Mouse (Mus musculus) mouse embryonic stem cell (cell line): Measurements from ENCODE around the gene Cenpa.

Source experiments
- in situ Hi-C, 2 experiments: fragments of 300-500 bp; cut with MboI; formaldehyde crosslinking; loops; 1 replicate in 1 of 2; 3 replicates in 1 of 2; pipeline ENCODE4 v1.14.3; 2019 to 2020; ENCODE audit warnings: low sequenced_read_pairs in 2 of 2, low pct_unique_long_range_greater_than_20kb in 1 of 2, mixed read lengths in 1 of 2; ENCODE audit not compliant: unreplicated experiment in 1 of 2

Cenpa gene

GRCm38 (mm10) chr5:30638041-30638440 lies 28.5 kb upstream of the Cenpa start:
- in situ Hi-C loops: loop anchor here (5.0 kb wide), 1 partner anchor 121 kb away; no protein-coding TSS in a partner anchor

GRCm38 (mm10) chr5:30643477-30644179 lies 22.9 kb upstream of the Cenpa start:
- in situ Hi-C loops: no loop called here

GRCm38 (mm10) chr5:30646036-30646435 lies 20.5 kb upstream of the Cenpa start:
- in situ Hi-C loops: no loop called here

- in situ Hi-C loops: no loop called here
Measured at GRCm38 (mm10) chr5:30647396-30647795, 19.2 kb upstream of the Cenpa start.

GRCm38 (mm10) chr5:30647815-30648560 lies 18.6 kb upstream of the Cenpa start, which contains the start of gene Slc35f6:
Gene Slc35f6 (plus strand): TSS chr5:30647933.
- in situ Hi-C loops: no loop called here

GRCm38 (mm10) chr5:30649558-30649957 lies 17.0 kb upstream of the Cenpa start:
- in situ Hi-C loops: no loop called here

- in situ Hi-C loops: no loop called here
Measured at GRCm38 (mm10) chr5:30650756-30651155, 15.8 kb upstream of the Cenpa start.

GRCm38 (mm10) chr5:30651554-30651953 lies 15.0 kb upstream of the Cenpa start:
- in situ Hi-C loops: no loop called here

GRCm38 (mm10) chr5:30653246-30653645 lies 13.3 kb upstream of the Cenpa start:
- in situ Hi-C loops: no loop called here

- in situ Hi-C loops: no loop called here
Measured at GRCm38 (mm10) chr5:30655042-30655441, 11.5 kb upstream of the Cenpa start.

GRCm38 (mm10) chr5:30655526-30656195 lies 10.9 kb upstream of the Cenpa start:
- in situ Hi-C loops: no loop called here

GRCm38 (mm10) chr5:30659042-30659441 lies 7.5 kb upstream of the Cenpa start:
- in situ Hi-C loops: no loop called here

GRCm38 (mm10) chr5:30660278-30660677 lies 6.3 kb upstream of the Cenpa start:
- in situ Hi-C loops: no loop called here

GRCm38 (mm10) chr5:30660813-30661212 lies 5.8 kb upstream of the Cenpa start:
- in situ Hi-C loops: no loop called here

GRCm38 (mm10) chr5:30665360-30665759 lies 1.2 kb upstream of the Cenpa start:
- in situ Hi-C loops: no loop called here

- in situ Hi-C loops: no loop called here
Measured at GRCm38 (mm10) chr5:30665968-30666367, 609 bp upstream of the Cenpa start.

GRCm38 (mm10) chr5:30667215-30667614 lies 638 bp downstream of the Cenpa start:
- in situ Hi-C loops: no loop called here

GRCm38 (mm10) chr5:30667686-30668085 lies 1.1 kb downstream of the Cenpa start:
- in situ Hi-C loops: no loop called here
